Mouse (Mus musculus): Measurements from ENCODE around the gene S100a10.
"Not testable (repeated sequence)": the region's sequence is repeated elsewhere in the genome, so short reads cannot be mapped to it uniquely, and the experiment has no call there.

S100a10 gene

GRCm38 (mm10) chr3:93580946-93581345, 26.1 kb downstream of the S100a10 start:
- DNase-seq (ENCODE audit: low spot score) = no peak

- no peak for DNase-seq (ENCODE audit: low spot score)
Measured at GRCm38 (mm10) chr3:93581687-93582086, 26.8 kb downstream of the S100a10 start.

- DNase-seq (ENCODE audit: low spot score) = no peak
Measured at GRCm38 (mm10) chr3:93583056-93583455, 28.2 kb downstream of the S100a10 start.

GRCm38 (mm10) chr3:93589629-93590028, 34.7 kb downstream of the S100a10 start:
- DNase-seq (ENCODE audit: low spot score) = no peak

GRCm38 (mm10) chr3:93590256-93590655, 35.4 kb downstream of the S100a10 start:
- DNase-seq (ENCODE audit: low spot score) = no peak

GRCm38 (mm10) chr3:93592100-93592499, 37.2 kb downstream of the S100a10 start:
- DNase-seq (ENCODE audit: low spot score) = no peak

- DNase-seq (ENCODE audit: low spot score) = no peak
Measured at GRCm38 (mm10) chr3:93592976-93593375, 38.1 kb downstream of the S100a10 start.

GRCm38 (mm10) chr3:93593512-93593911, 38.6 kb downstream of the S100a10 start:
- DNase-seq (ENCODE audit: low spot score) = peak; percentile 16

GRCm38 (mm10) chr3:93596632-93597031, 41.8 kb downstream of the S100a10 start:
- DNase-seq (ENCODE audit: low spot score) = no peak

GRCm38 (mm10) chr3:93597221-93597913, 42.5 kb downstream of the S100a10 start:
- DNase-seq (ENCODE audit: low spot score) = peak; percentile 49

GRCm38 (mm10) chr3:93597970-93598369, 43.1 kb downstream of the S100a10 start:
- DNase-seq (ENCODE audit: low spot score) = no peak

- DNase-seq (ENCODE audit: low spot score) = no peak
Measured at GRCm38 (mm10) chr3:93600206-93600605, 45.3 kb downstream of the S100a10 start.

GRCm38 (mm10) chr3:93601903-93602302, 47.0 kb downstream of the S100a10 start:
- DNase-seq (ENCODE audit: low spot score) = no peak

GRCm38 (mm10) chr3:93608970-93609369, 54.1 kb downstream of the S100a10 start:
- not testable (repeated sequence) for DNase-seq (ENCODE audit: low spot score)

Data from testis, postnatal 14 days (tissue).